Mouse (Mus musculus) left cerebral cortex, adult 2 months (tissue): ENCODE measurements around the gene Pole4. TPM values are rescaled to one million over a fixed set of nuclear protein-coding genes. Genes with fewer than 3 reads are reported as not detected.

Experiments
- DNase-seq, 2 experiments: peaks; one replicate each; pipeline ENCODE4 v3.0.0; 2021 to 2022; ENCODE audit warnings: low spot score in 2 of 2, mixed read lengths in 1 of 2; ENCODE audit errors: extremely low spot score in 1 of 2
- H3K27ac ChIP-seq: fragments of 200-600 bp; 2 replicates; pipeline ENCODE4 v1.8.1; 2022
- H3K4me3 ChIP-seq: fragments of 200-600 bp; 2 replicates; pipeline ENCODE4 v1.8.1; 2022
- CTCF ChIP-seq: fragments of 200-600 bp; IDR thresholded peaks from 2 replicates; pipeline ENCODE4 v1.8.1; 2022; ENCODE audit warnings: antibody characterized with exemption, mild to moderate bottlenecking, moderate library complexity
- intact Hi-C: fragments of 180-260 bp; cut with DNase I; formaldehyde crosslinking; loops from one replicate; pipeline ENCODE4 v1.15.1; 2025
- total RNA-seq, 2 experiments: library from RNA; stranded (reverse); gene quantifications; 2 replicates each; pipeline ENCODE4 v1.2.3; 2021

The Pole4 gene
- total RNA-seq, 2 experiments from 2014 or later = 26.0 to 31.6 TPM

DNA sequence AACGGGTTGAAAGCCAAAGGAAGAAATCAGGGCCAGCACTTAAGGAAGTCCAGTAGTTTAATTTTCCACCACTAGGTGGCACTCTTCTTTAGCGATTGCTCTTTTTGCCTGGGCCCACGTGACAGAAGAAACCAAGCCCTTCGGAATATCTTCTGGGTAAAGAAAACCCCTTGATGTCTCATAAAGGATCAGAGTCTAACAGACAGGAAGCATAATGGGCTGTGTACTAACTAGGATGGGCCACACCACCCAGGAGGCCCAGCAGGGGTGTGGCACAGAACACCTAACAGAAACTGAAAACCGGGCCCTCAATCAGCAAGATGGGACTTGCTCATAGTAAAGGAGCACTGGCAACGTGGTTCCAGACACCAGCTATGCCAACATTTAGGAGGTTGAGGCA, 35.1 kb upstream of the Pole4 start:
- peak overlapping the region; percentile 27 for H3K4me3 ChIP-seq
- intact Hi-C loops = loop anchor here (2.0 kb wide), 3 partner anchors 105 to 231 kb away; no protein-coding TSS in a partner anchor
- peak; percentile 77 for TF ChIP-seq CTCF
- H3K27ac ChIP-seq = no peak overlapping the region
- DNase-seq = peak; percentile 38

DNA sequence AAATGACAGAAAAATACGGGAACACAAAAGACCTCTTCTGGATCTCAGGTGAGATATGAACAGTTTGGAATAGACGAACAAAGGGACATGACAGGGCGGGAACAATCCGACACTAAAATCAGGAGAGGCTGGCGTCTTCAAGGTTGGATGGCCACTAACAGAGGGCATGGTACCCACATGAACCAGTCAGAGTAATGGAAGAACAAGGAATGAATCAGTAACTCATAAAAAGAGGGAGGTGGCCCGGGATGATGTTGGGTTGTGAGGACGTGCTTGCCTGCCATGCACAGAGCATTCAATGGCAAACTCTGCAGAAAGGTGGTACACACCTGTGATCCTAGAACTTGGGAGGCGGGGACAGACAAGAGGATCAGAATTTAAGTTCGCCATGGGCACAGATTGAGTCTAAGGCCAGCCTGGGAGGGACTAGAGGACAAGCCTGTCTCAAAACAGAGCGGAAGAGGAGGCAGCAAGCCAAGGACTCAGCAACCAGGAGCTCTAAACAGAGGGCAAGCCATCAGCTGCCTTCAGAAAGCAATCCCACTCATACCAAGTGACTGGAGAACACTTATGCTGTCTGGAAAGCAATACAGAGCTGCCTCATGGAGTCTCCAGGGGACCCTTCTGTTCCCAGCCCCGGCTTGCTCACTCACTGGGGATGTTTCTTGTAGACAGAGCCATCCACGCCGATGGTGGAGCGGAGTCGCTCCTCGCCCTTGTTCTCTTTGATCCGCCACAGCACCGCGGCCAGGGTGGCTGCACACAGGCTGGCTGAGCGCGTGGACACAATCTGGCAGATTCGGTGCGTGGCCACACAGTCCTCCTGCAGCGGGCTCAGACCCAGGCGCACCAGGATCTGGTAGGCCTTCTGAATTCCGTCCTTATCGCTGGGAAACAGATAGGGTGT, 32.7 kb upstream of the Pole4 start:
- intact Hi-C loops = no loop called here
- H3K27ac ChIP-seq = no peak overlapping the region
- no peak for DNase-seq

DNA sequence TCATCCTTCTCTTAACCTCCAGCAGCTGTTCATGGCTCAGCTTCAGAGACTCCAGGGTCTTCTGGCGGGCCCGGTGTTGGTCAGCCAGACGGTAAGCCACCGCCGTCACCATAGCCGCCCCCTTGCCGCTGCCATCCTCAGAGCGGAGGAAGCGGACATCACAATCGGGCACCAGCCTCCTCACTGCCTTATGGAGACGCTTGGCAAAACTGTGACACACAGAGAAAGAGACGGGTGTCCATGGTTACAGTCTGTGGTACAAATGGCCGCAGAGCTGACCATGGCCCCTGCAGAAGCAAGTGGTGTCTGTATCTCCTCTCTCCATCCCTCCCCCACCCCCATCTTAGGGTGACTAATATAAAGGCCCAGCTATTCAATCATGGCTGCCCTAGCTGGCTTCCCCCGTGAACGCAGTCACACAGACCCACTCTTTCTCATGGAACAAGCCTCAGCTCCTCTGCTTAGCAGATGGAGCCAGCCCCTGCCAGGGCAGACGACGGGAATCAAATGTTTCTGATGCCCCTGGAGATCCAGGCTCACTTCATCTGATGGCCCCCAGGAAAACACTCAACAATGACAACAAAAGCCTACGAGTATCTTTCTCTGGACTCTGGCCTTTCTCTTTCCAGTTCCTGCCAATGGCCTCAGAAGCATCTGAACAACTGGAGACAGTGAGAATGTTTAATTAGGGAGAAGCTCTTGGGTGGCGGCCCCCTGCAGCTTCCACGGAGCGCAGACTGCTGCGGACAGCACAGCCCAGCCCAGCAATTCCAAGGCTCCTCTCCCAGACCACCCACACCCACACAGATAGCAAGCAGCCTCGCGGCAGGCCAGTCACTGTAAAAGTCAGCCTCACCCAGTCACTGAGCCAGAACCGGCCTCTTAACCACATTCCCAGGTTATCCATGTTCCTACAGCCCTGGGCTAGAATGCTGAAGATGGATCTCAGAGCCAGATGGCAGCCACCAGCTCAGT, 31.7 kb upstream of the Pole4 start:
- Histone ChIP-seq H3K27ac (no peak overlapping the region), H3K4me3 (no peak overlapping the region)
- intact Hi-C loops = no loop called here
- no peak for TF ChIP-seq CTCF
- DNase-seq = peak in 1 of 2 experiments; percentile 16

More for the DNA sequence above, 32.7 kb upstream of the Pole4 start:
- no peak for TF ChIP-seq CTCF
- no peak overlapping the region for H3K4me3 ChIP-seq

DNA sequence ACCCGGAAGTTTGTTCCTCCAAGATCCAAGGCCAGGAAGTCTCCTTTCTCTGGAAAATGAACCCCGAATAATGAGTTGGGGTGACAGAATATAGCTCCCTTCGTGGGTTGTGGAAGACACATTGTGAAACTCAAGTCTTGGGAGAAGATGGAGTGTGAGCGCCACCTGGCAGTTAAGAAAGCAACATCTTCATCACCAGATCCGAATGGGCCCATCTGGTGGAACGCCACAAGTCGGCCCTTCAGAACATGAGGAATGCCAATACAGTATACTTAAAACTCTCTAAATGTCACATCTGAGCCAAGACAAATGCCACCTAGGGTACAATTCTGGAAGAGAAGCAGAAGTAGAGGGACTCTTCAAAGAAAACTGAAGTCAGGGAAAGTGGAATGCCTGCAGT, 30.2 kb upstream of the Pole4 start:
- intact Hi-C loops = no loop called here
- H3K27ac ChIP-seq = no peak overlapping the region
- peak; percentile 37 for TF ChIP-seq CTCF
- no peak overlapping the region for H3K4me3 ChIP-seq
- DNase-seq = no peak

DNA sequence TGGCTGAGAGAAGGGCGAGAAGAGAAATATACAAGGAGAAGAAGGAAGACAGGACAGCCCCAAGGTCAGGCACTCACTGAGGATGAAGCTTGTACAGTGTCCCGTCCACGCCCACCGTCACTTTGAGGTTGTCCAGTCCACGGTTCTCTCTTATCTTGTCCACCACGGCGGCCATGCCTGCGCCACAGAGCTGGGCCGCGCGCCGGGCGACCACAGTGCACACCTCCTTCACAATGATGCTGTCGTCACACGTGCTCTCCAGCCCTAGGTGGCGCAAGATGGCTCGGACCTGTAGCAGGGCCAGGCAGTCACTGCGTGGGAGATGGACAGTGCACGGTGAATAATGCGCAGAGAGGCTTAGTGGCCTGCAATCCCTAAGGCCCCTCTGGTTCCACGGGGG, 23.5 kb upstream of the Pole4 start:
- no peak overlapping the region for H3K4me3 ChIP-seq
- intact Hi-C loops = no loop called here
- TF ChIP-seq CTCF = no peak
- no peak for DNase-seq
- H3K27ac ChIP-seq = no peak overlapping the region

DNA sequence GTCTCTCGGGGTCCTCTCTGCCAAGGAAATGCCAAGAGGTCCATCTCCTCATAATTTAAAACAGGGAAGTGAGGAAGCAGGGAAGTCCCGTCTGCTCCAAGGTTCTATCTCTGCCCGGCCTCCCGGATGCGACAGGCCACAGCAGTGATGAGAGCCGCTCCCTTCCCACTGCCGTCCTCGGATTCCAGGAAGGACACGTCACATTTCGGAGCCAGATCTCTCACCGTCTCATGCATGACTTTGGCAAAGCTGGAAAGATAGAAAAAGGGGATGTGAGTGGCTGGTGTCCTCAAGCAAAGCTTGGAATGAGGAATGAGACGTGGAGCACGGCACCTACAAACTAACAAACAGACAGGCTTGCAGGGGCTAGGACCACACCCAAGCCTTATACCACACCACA, 22.0 kb upstream of the Pole4 start:
- H3K4me3 ChIP-seq = no peak overlapping the region
- no peak overlapping the region for H3K27ac ChIP-seq
- TF ChIP-seq CTCF = no peak
- DNase-seq = no peak
- intact Hi-C loops = no loop called here

DNA sequence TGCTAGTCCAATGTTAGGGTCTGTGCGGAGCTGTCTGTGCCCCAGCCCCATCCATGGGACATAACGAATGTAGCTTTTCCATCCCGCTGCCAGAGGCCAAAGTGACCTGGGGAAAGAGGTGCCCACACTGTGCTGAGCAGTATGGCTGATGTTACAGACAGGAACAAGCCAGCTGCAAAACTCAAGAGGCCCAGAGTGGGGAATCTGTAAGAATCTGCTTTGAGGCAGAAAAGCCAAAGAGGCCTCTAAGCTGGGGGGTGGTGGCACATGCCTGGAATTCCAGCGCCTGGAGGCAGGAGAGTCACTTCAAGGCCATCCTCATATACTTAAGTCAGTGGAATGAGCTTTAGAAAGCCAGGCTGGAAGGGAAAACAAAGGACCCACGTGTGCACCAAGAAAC, 18.2 kb upstream of the Pole4 start:
- no peak for TF ChIP-seq CTCF
- intact Hi-C loops = no loop called here

DNA sequence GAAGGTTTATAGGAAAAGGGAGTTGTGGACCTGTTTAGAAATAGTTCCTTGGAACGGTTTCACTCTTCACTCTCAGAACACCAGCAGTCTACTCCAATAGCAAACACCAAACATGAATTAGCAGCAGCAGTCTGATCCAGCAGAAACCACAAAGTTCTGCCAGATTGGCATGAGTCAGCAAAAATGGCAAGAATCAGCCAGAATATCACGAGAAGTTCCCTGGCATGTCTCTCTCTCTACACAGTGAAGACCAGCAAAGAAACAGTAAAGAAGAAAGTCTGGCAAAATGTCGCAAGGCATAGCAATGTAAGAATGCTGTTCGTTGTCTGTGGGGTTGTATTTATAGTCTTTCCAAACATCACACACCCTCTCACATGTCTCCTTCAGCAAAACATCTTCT, 11.0 kb upstream of the Pole4 start:
- no peak overlapping the region for H3K27ac ChIP-seq
- intact Hi-C loops = no loop called here
- H3K4me3 ChIP-seq = no peak overlapping the region
- TF ChIP-seq CTCF = no peak
- no peak for DNase-seq

More for the DNA sequence above, 18.2 kb upstream of the Pole4 start:
- DNase-seq = no peak
- Histone ChIP-seq H3K27ac (no peak overlapping the region), H3K4me3 (no peak overlapping the region)

DNA sequence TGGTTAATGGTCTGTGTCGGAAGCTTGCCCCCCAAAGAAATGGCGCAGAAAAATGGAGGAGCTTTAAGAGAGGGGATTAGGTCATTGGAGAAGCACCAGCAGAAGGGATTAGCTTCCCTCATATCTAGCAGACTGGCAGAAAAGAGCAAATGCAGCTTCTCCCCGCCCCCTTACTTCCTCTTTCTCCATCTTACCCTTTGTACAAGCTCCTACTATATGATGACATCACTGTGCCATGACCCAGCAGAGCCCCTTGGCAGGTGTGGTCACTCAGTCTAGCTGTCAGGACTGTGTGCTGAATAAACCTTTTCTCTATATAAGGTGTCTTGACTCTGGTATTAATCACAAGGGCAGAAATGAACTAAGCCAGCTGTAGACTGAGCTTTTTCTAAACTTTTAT, 10.5 kb upstream of the Pole4 start:
- intact Hi-C loops = no loop called here
- no peak overlapping the region for H3K4me3 ChIP-seq
- TF ChIP-seq CTCF = no peak
- DNase-seq = no peak
- no peak overlapping the region for H3K27ac ChIP-seq

DNA sequence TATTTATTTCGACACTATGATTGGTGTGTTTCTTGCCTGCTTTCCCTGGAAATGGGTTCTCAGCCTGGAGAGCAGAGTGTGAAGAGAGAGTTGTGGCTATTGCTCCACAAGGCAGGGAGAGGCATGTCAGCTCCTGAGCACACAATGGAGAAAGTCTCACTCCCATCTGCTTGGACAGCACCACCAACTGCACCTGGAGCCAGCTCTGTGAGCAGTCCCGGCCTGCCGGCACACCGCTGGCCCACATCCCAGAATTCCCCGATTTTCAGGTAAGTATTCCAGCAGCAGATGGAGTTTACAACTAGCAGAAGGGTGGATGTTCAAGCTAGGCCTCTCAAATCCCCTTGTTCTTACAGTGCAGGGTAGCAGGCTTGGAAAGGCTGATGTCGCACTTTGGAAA, 10.1 kb upstream of the Pole4 start:
- no peak overlapping the region for H3K27ac ChIP-seq
- intact Hi-C loops = no loop called here
- no peak for DNase-seq
- no peak overlapping the region for H3K4me3 ChIP-seq
- no peak for TF ChIP-seq CTCF

DNA sequence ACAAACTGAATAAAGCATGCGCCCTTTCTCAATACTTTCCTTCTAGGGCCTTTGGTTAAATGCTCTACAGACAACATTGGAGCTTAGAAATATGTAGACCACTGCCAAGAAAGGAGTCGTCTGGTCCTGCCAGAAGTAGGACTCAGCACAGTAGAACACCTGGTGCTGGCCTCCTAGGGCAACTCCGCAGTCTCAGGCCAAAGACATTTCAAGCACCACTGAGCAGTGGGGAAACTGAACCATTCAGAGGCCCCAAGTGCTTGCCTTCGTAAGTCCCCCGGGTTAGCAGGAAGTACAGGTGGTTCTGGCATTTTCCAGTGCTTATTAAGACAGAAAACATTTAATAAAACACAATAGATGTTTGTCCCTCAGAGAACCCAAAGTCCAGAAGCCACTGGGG, 9.7 kb upstream of the Pole4 start:
- no peak for TF ChIP-seq CTCF
- no peak for DNase-seq
- intact Hi-C loops = loop anchor here (1.0 kb wide), 1 partner anchor 256 kb away; no protein-coding TSS in a partner anchor
- Histone ChIP-seq H3K4me3 (no peak overlapping the region), H3K27ac (no peak overlapping the region)

DNA sequence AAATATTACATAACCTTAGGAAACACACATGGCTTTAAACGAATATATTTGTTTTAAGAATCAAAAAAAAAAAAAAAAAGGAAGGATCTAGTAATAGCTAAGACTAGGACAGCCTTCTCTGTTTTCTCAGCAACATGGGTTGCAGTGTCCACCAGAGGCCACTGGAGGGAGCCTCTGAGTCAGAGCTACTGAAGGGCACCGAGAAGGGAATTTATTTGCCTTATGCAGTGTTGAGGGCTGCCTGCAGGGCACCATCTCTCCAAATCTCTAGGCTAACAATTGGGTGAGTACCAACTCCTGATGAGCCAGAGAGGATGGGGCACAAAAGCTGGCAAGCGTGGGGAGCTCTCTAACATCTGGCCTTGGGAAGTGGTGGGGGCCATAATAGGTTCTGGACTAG, 9.1 kb upstream of the Pole4 start:
- TF ChIP-seq CTCF = peak; percentile 94
- Histone ChIP-seq H3K27ac (no peak overlapping the region), H3K4me3 (no peak overlapping the region)
- peak; percentile 67 to 78 for DNase-seq
- intact Hi-C loops = loop anchor here (1.0 kb wide), 1 partner anchor 257 kb away; no protein-coding TSS in a partner anchor
